Mouse (Mus musculus): ENCODE measurements around the gene Smlr1.

The Smlr1 gene

DNA sequence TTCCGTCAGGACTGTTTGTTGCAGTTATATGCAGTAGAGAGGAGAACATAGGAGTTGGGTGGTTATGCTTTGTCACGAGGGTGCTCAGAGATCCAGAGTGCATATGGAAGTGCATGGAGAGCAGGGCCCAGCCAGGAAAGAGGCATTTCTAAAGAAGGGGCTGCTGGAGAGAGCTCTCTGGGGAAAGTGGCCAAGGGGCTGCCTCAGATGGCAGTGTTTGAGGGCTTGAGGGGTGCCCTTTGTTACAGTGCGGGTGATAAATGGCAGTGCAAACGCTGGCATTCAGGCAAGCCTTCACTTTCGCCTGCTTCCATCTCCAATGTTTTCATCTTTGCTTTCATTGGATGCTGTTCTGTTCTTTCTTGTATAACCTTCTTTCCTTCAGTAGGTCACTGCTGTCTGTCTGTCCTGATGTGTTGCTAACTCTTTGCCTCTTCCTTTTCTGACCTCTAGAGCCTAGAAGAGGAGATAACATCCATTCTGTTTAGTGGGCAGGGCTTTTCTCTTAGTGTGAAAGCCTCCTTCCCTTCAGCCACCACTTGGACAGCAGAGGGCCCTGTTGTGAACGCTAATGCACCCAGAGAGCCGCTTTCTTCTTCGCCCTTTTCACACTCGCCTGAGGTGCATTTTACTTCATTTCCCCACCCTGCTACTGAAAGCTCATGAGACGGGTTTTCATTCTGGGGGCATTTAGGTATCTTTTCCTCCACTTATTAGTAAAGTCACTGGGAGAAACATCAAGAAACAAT, 36.6 kb downstream of the Smlr1 start:
- DNase-seq (ENCODE audit: low read depth, low spot score) = no peak

DNA sequence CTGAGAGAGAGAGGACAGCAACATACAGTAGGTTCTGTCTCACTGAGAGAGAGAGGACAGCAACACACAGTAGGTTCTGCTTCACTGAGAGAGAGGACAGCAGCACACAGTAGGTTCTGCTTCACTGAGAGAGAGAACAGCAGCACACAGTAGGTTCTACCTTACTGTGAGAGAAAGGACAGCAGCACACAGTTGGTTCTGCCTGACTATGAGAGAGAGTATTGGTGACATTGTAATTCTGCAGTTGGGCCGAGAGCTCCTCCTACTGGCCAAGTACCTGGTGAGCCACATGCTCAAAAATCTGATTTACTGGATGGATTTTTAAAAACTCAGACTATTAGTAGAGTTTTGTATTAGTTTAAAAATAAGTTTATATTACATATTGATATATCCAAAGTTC, 47.6 kb downstream of the Smlr1 start:
- DNase-seq (ENCODE audit: low read depth, low spot score) = peak; percentile 1

DNA sequence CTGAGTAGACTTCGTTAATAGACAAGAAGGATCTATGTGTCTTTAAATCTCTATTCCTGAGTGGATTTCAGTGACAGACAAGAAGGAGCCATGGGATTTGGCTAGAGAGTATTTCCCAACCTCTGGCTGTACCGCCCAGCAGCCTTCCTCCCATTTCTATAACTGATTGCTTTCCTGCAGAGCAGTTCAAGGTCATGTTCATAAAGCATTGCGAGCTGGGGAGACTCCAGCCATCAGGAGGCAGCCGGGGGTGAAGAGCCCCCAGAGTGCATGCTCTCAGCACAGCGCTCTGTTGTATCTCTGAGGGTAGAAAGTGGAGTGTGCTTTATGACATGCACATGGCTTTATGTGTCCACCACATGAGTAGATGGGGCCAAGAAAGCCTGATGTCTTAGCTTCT, 53.3 kb downstream of the Smlr1 start:
- DNase-seq (ENCODE audit: low read depth, low spot score) = no peak

GRCm38 (mm10) chr10:25479716-25480115, 56.4 kb downstream of the Smlr1 start:
- no peak for DNase-seq (ENCODE audit: low read depth, low spot score)

All from c-Kit-negative CD71-positive TER-119-positive erythroid progenitor cells, embryonic 14.5 days (primary cell).